Mouse (Mus musculus): ENCODE measurements around the gene Rab1a. TPM values are rescaled to one million over a fixed set of nuclear protein-coding genes. Genes with fewer than 3 reads are reported as not detected.

The Rab1a gene
- polyA plus RNA-seq, 1 experiment from 2014 or later: 255 TPM

- Histone ChIP-seq H3K27ac (no peak overlapping the region), H3K4me1 (no peaks in the 10 kb centered on the region), H3K4me3 (replicated peaks) (no peak overlapping the region), H3K4me2 (no peak overlapping the region), H3K27me3 (no peaks in the 10 kb centered on the region), H3K9ac (no peak overlapping the region), H3K36me3 (peaks cover 91% of the 10 kb centered on the region), H3K9me3 (replicated peaks) (no peaks in the 10 kb centered on the region)
- ATAC-seq (replicated peaks; ENCODE audit: low FRiP score): no peak
- WGBS: 93% methylated on average over 4 of the region's 4 CpGs
These were observed 24.7 kb downstream of the Rab1a start for GRCm38 (mm10) chr11:20225938-20226337.

DNA sequence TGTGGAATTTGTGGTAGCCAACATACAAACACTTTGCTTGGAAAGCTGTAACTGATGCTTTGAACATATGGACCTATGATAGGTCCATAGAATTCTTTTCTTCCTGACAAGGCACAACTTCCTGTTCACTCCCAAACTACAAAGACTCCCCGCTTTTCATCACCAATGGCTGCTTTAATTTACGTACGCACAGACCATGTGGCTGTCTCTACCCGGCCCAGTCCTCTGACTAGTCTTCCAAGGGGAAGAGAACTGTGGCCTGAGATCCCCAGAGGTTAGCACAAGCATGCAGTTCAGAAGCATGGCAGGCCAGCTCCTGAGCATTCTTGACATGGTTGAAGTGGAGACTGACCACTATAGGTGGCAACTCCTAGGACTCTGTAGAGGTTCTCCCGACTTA is 27.4 kb downstream of the Rab1a start:
- no peak for ATAC-seq (replicated peaks; ENCODE audit: low FRiP score)
- no peaks in the 10 kb centered on the region for H3K4me1 ChIP-seq
- WGBS: 80% methylated on average over 5 of the region's 5 CpGs

GRCm38 (mm10) chr11:20229311-20229710 is 28.1 kb downstream of the Rab1a start:
- ATAC-seq (replicated peaks; ENCODE audit: low FRiP score): no peak
- no peaks in the 10 kb centered on the region for H3K9me3 ChIP-seq (replicated peaks)
- H3K4me3 ChIP-seq (replicated peaks): no peak overlapping the region
- no peaks in the 10 kb centered on the region for H3K4me1 ChIP-seq
- WGBS: 83% methylated on average over 4 of the region's 4 CpGs
- no peak overlapping the region for H3K9ac ChIP-seq
- H3K4me2 ChIP-seq: no peak overlapping the region
- no peaks in the 10 kb centered on the region for H3K27me3 ChIP-seq
- no peak overlapping the region for H3K27ac ChIP-seq
- H3K36me3 ChIP-seq: peaks cover 93% of the 10 kb centered on the region

More for the DNA sequence above, 27.4 kb downstream of the Rab1a start:
- Histone ChIP-seq H3K27ac (no peak overlapping the region), H3K9ac (no peak overlapping the region), H3K36me3 (peaks cover 93% of the 10 kb centered on the region), H3K4me3 (replicated peaks) (no peak overlapping the region), H3K9me3 (replicated peaks) (no peaks in the 10 kb centered on the region), H3K27me3 (no peaks in the 10 kb centered on the region), H3K4me2 (no peak overlapping the region)

- Histone ChIP-seq H3K27me3 (no peaks in the 10 kb centered on the region), H3K27ac (0 out of 2 replicates have a peak overlapping the region, but pooled peaks have one; percentile 75), H3K4me2 (no peak overlapping the region), H3K36me3 (peaks cover 93% of the 10 kb centered on the region), H3K9me3 (replicated peaks) (no peaks in the 10 kb centered on the region), H3K4me1 (no peaks in the 10 kb centered on the region), H3K9ac (no peak overlapping the region), H3K4me3 (replicated peaks) (no peak overlapping the region)
- 84% methylated on average over 1 of the region's 1 CpGs for WGBS
- ATAC-seq (replicated peaks; ENCODE audit: low FRiP score): no peak
These were observed 29.1 kb downstream of the Rab1a start for GRCm38 (mm10) chr11:20230286-20230685.

DNA sequence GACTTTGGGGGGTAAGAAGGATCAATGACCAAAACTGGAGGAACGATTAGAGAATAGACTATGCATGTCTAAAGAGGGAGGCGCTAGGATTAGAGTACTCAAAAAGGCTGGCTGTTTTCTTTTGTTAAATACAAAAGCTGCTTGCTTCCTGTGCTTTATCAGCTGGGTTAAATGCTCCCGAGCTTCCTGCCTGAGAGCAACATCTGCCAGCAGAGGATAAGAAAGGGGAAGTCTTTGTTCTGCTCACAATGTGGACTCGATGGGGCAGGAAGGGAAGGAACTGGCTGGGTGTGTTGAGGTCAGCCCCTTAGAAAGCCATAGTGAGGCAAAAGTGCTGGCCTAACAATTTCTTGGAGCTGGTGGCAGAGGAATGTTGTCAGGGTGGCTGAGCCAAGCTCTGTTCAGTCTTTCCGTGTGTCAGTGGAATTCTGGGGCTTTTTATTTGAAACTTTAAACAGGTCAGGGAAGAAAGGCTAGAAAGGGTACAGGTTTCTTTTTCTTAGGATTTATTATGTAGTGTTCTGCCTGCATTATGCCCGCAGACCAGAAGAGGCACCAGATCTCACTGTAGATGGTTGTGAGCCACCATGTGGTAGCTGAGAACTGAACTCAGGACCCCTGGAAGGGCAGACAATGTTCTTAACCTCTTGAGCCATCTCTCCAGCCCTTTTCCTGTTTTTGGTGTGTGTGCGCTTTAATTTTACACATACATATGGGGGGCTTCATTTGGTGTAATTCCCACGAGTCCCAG is 30.1 kb downstream of the Rab1a start:
- Histone ChIP-seq H3K4me1 (no peaks in the 10 kb centered on the region), H3K4me2 (no peak overlapping the region), H3K4me3 (replicated peaks) (no peak overlapping the region), H3K27ac (peak overlapping the region; percentile 75), H3K36me3 (peaks cover 93% of the 10 kb centered on the region), H3K27me3 (no peaks in the 10 kb centered on the region), H3K9me3 (replicated peaks) (no peaks in the 10 kb centered on the region), H3K9ac (no peak overlapping the region)
- WGBS: 68% methylated on average over 8 of the region's 8 CpGs
- peak; percentile 70 for ATAC-seq (replicated peaks; ENCODE audit: low FRiP score)

DNA sequence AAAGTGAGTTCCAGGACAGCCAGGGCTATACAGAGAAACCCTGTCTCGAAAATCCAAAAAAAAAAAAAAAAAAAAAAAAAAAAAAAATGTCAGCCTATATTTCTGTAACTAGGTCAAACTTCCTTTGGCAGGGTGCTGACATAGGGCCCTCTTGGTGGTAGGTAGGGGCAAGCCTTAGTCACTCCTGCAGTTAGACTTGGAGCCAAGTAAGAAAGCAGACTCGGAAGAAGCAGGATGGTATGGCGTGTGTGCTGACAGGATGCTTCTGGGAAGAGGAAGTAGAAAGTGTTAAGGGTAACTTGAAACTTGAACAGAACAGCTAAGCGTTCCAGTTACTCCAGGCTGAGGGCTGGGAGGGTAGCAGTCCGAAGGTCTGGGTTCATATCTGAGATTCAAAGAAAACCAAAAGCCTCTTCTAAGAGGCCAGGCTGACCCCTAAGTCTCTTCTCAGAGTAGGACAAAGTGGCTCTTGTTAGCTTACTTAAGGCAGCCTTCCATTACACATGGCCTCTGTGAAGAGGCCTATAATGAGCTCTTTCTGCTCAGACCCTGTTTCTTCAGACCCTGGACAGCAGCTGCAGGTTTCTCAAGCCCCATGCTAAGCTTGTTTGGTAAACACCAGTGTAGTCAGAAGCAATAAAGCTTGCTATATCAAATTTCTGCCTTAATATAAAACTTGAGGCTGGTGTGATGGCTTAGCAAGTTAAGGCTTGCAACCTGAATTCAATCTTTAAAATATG is 31.0 kb downstream of the Rab1a start:
- peak overlapping the region; percentile 75 for H3K27ac ChIP-seq
- H3K27me3 ChIP-seq: no peaks in the 10 kb centered on the region
- 73% methylated on average over 5 of the region's 5 CpGs for WGBS
- peaks cover 98% of the 10 kb centered on the region for H3K36me3 ChIP-seq
- H3K9ac ChIP-seq: no peak overlapping the region
- ATAC-seq (replicated peaks; ENCODE audit: low FRiP score): no peak
- no peak overlapping the region for H3K4me3 ChIP-seq (replicated peaks)
- H3K9me3 ChIP-seq (replicated peaks): no peaks in the 10 kb centered on the region
- H3K4me2 ChIP-seq: no peak overlapping the region
- H3K4me1 ChIP-seq: no peaks in the 10 kb centered on the region

- no peak overlapping the region for H3K4me2 ChIP-seq
- no peaks in the 10 kb centered on the region for H3K27me3 ChIP-seq
- ATAC-seq (replicated peaks; ENCODE audit: low FRiP score): no peak
- WGBS: 63% methylated on average over 3 of the region's 3 CpGs
- no peak overlapping the region for H3K27ac ChIP-seq
- peaks cover 96% of the 10 kb centered on the region for H3K36me3 ChIP-seq
- H3K4me1 ChIP-seq: no peaks in the 10 kb centered on the region
- H3K4me3 ChIP-seq (replicated peaks): no peak overlapping the region
- no peaks in the 10 kb centered on the region for H3K9me3 ChIP-seq (replicated peaks)
- H3K9ac ChIP-seq: no peak overlapping the region
These were observed 33.0 kb downstream of the Rab1a start for GRCm38 (mm10) chr11:20234233-20234632.

- no peak overlapping the region for H3K4me2 ChIP-seq
- no peak for ATAC-seq (replicated peaks; ENCODE audit: low FRiP score)
- no peaks in the 10 kb centered on the region for H3K4me1 ChIP-seq
- no peak overlapping the region for H3K27ac ChIP-seq
- H3K36me3 ChIP-seq: peaks cover 98% of the 10 kb centered on the region
- H3K9ac ChIP-seq: no peak overlapping the region
- H3K27me3 ChIP-seq: no peaks in the 10 kb centered on the region
- no peak overlapping the region for H3K4me3 ChIP-seq (replicated peaks)
- WGBS: 93% methylated on average over 7 of the region's 7 CpGs
- no peaks in the 10 kb centered on the region for H3K9me3 ChIP-seq (replicated peaks)
These were observed 35.8 kb downstream of the Rab1a start for GRCm38 (mm10) chr11:20237018-20237417.

- H3K4me3 ChIP-seq (replicated peaks): no peak overlapping the region
- H3K4me1 ChIP-seq: peaks cover 6% of the 10 kb centered on the region; the same call in 1 of the 2 replicates
- peaks cover 96% of the 10 kb centered on the region for H3K36me3 ChIP-seq
- no peak overlapping the region for H3K4me2 ChIP-seq
- 89% methylated on average over 3 of the region's 3 CpGs for WGBS
- no peak for ATAC-seq (replicated peaks; ENCODE audit: low FRiP score)
- H3K9ac ChIP-seq: no peak overlapping the region
- no peaks in the 10 kb centered on the region for H3K27me3 ChIP-seq
- H3K27ac ChIP-seq: no peak overlapping the region
- H3K9me3 ChIP-seq (replicated peaks): no peaks in the 10 kb centered on the region
These were observed 36.7 kb downstream of the Rab1a start for GRCm38 (mm10) chr11:20237976-20238375.

- H3K9me3 ChIP-seq (replicated peaks): no peaks in the 10 kb centered on the region
- H3K27ac ChIP-seq: no peak overlapping the region
- no peak overlapping the region for H3K4me2 ChIP-seq
- WGBS: 91% methylated on average over 9 of the region's 9 CpGs
- H3K4me1 ChIP-seq: peaks cover 18% of the 10 kb centered on the region
- no peaks in the 10 kb centered on the region for H3K27me3 ChIP-seq
- no peak overlapping the region for H3K4me3 ChIP-seq (replicated peaks)
- H3K36me3 ChIP-seq: peaks cover 87% of the 10 kb centered on the region
- H3K9ac ChIP-seq: no peak overlapping the region
- no peak for ATAC-seq (replicated peaks; ENCODE audit: low FRiP score)
These were observed 38.1 kb downstream of the Rab1a start for GRCm38 (mm10) chr11:20239279-20239861.

DNA sequence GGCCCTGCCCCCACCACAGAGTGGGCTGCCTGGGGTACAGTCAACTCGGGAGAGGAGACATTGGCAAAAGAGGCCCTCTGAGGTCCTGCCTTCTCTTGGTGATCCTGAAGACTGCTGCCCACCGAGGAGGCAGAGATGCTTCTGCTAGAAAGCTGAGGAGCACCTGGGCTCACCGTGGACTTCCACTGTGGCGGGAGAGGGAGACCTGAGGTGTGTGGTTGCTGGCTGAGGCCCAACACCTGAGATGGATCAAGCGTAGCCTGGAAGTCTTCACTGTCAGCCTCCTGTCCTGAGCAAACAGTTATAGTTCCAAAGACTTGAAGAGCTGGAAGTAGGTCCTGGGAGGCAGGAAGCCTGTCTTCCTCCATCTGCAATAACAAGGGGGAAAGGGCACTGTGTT is 39.1 kb downstream of the Rab1a start:
- Histone ChIP-seq H3K9me3 (replicated peaks) (no peaks in the 10 kb centered on the region), H3K9ac (no peak overlapping the region), H3K4me3 (replicated peaks) (no peak overlapping the region), H3K36me3 (peaks cover 85% of the 10 kb centered on the region), H3K27me3 (no peaks in the 10 kb centered on the region), H3K4me1 (peaks cover 25% of the 10 kb centered on the region), H3K4me2 (no peak overlapping the region), H3K27ac (no peak overlapping the region)
- 78% methylated on average over 5 of the region's 5 CpGs for WGBS
- ATAC-seq (replicated peaks; ENCODE audit: low FRiP score): no peak

DNA sequence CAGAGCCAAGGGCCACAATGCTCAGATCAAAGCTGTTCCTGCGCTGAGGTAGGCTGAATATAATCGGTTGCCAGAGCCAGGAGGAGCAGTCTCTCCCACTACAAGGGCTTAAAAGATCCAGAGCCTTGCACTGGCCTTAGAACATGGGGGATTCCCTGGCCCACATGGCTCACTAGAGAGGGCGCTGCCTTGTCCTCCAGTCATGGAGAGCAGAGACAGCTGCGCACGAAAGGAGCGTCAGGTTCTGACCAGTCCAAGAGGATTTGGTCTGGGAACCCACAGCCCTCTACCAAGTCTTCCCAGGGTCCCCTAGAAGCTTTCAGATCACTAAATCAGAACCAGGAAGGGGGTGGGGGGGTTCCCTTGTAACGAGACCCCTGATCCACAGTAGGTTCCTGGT is 40.1 kb downstream of the Rab1a start:
- H3K9ac ChIP-seq: no peak overlapping the region
- WGBS: 95% methylated on average over 7 of the region's 7 CpGs
- H3K36me3 ChIP-seq: peaks cover 82% of the 10 kb centered on the region
- H3K4me3 ChIP-seq (replicated peaks): no peak overlapping the region
- ATAC-seq (replicated peaks; ENCODE audit: low FRiP score): no peak
- H3K27me3 ChIP-seq: no peaks in the 10 kb centered on the region
- H3K9me3 ChIP-seq (replicated peaks): no peaks in the 10 kb centered on the region
- H3K27ac ChIP-seq: no peak overlapping the region
- H3K4me2 ChIP-seq: no peak overlapping the region
- H3K4me1 ChIP-seq: peaks cover 30% of the 10 kb centered on the region
